Mouse (Mus musculus): ENCODE measurements around the gene Mok.

DNA sequence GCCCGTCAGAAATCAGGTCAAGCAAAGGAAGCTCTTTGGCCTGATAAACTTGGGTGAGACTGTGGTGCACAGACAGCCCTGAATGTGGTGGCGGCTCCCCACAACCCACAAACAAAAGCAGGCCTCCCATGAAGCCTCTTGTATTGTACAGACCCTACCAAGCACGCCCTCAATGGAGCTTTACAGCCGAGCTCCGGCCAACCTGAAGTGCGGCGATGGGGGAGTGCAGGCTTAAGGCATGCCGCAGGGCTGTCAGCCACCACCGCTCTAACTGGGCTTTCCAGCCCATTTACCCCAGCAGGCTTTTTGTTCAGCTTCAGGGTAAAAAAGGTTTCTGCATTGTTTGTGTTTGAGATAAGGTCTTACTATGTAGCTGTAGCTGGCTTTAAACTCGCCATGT lies 32.3 kb downstream of the Mok start:
- TF ChIP-seq CTCF (IDR thresholded peaks at IDR 0.05; ENCODE audit: extremely low read depth, insufficient read depth, insufficient read length, insufficient replicate concordance) (no peak), POLR2A (IDR thresholded peaks at IDR 0.05; ENCODE audit: low read depth, low read length) (no peak)

All from spleen, adult 2 months (tissue).